Mouse (Mus musculus): ENCODE measurements around the gene Osgin1. TPM values are rescaled to one million over a fixed set of nuclear protein-coding genes. Genes with fewer than 3 reads are reported as not detected.

Osgin1 gene
- 4.1 TPM for polyA plus RNA-seq (2014; fragmentation: Illumina TruSeq; extraction: RNeasy Lipid Tissue Mini Kit (QIAGEN cat#74804); ENCODE audit: low read depth, low replicate concordance)

DNA sequence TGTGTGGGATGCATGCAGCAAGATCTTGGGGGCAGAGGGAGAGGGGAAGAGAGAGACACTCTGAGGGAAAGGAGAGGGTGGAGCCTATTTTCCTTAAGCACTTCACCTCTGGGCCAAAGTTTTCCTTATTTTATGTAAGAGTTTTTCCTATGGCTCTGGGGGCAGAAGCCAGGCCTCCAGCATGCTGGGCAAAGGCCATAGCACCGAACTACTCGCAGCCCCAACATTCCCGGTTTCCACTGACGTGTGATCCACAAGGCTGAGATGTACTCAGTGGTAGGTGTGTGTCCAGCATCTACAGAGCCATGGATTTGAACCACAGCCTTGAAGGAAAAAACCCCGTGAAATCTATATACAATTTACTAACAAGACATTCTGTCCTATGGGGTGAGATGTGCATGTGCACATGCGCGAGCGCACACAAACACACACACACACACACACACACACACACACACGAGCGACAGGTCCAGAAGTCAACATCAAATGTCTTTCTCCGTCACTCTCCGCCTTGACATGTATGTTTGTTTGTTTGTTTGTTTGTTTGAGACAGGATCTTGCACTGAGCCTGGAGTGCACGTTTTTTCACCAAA, at the start of gene Osgin1:
Gene Osgin1 (plus strand): TSS at position 543 of the 593 bp plus-strand sequence.

GRCm38 (mm10) chr8:119394524-119395026, 39.3 kb upstream of the Osgin1 start, which contains the start of gene Mlycd:
Gene Mlycd (plus strand): TSS chr8:119394878.

GRCm38 (mm10) chr8:119446211-119446989, 12.5 kb downstream of the Osgin1 start, which contains the start of gene Necab2:
Gene Necab2 (plus strand): TSS chr8:119446719.

Other genes with a start within 250 kb of the Osgin1 start
- 144 TPM for gene Hsbp1, start 89.6 kb upstream of the Osgin1 start, polyA plus RNA-seq (2014; fragmentation: Illumina TruSeq; extraction: RNeasy Lipid Tissue Mini Kit (QIAGEN cat#74804); ENCODE audit: low read depth, low replicate concordance)
- gene Mlycd, start 39.2 kb upstream of the Osgin1 start, polyA plus RNA-seq (2014; fragmentation: Illumina TruSeq; extraction: RNeasy Lipid Tissue Mini Kit (QIAGEN cat#74804); ENCODE audit: low read depth, low replicate concordance) = 108 TPM
- not detected for gene Necab2, start 12.6 kb downstream of the Osgin1 start, polyA plus RNA-seq (2014; fragmentation: Illumina TruSeq; extraction: RNeasy Lipid Tissue Mini Kit (QIAGEN cat#74804); ENCODE audit: low read depth, low replicate concordance)
- not detected for gene Slc38a8, start 67.6 kb downstream of the Osgin1 start, polyA plus RNA-seq (2014; fragmentation: Illumina TruSeq; extraction: RNeasy Lipid Tissue Mini Kit (QIAGEN cat#74804); ENCODE audit: low read depth, low replicate concordance)
- gene Mbtps1, start 124.6 kb downstream of the Osgin1 start, polyA plus RNA-seq (2014; fragmentation: Illumina TruSeq; extraction: RNeasy Lipid Tissue Mini Kit (QIAGEN cat#74804); ENCODE audit: low read depth, low replicate concordance) = 34.2 TPM
- 13.6 TPM for gene Hsdl1, start 141.1 kb downstream of the Osgin1 start, polyA plus RNA-seq (2014; fragmentation: Illumina TruSeq; extraction: RNeasy Lipid Tissue Mini Kit (QIAGEN cat#74804); ENCODE audit: low read depth, low replicate concordance)
- gene Dnaaf1, start 141.1 kb downstream of the Osgin1 start, polyA plus RNA-seq (2014; fragmentation: Illumina TruSeq; extraction: RNeasy Lipid Tissue Mini Kit (QIAGEN cat#74804); ENCODE audit: low read depth, low replicate concordance) = not detected
- 5.3 TPM for gene Taf1c, start 171.1 kb downstream of the Osgin1 start, polyA plus RNA-seq (2014; fragmentation: Illumina TruSeq; extraction: RNeasy Lipid Tissue Mini Kit (QIAGEN cat#74804); ENCODE audit: low read depth, low replicate concordance)
- not detected for gene Adad2, start 178.6 kb downstream of the Osgin1 start, polyA plus RNA-seq (2014; fragmentation: Illumina TruSeq; extraction: RNeasy Lipid Tissue Mini Kit (QIAGEN cat#74804); ENCODE audit: low read depth, low replicate concordance)
- 0.34 TPM for gene Kcng4, start 201.6 kb downstream of the Osgin1 start, polyA plus RNA-seq (2014; fragmentation: Illumina TruSeq; extraction: RNeasy Lipid Tissue Mini Kit (QIAGEN cat#74804); ENCODE audit: low read depth, low replicate concordance)
- gene Wfdc1, start 232.2 kb downstream of the Osgin1 start, polyA plus RNA-seq (2014; fragmentation: Illumina TruSeq; extraction: RNeasy Lipid Tissue Mini Kit (QIAGEN cat#74804); ENCODE audit: low read depth, low replicate concordance) = 23.6 TPM

Measured in heart, adult 10 weeks (tissue).